Mouse (Mus musculus) layer of hippocampus, adult 2 months (tissue): Measurements from ENCODE around the gene Cdh23. TPM values are rescaled to one million over a fixed set of nuclear protein-coding genes. Genes with fewer than 3 reads are reported as not detected.

Experiments used
- DNase-seq, 2 experiments: peaks; one replicate each; pipeline ENCODE4 v3.0.0; 2022; ENCODE audit warnings: low spot score in 2 of 2
- H3K27ac ChIP-seq: fragments of 200-600 bp; 2 replicates; pipeline ENCODE4 v1.8.1; 2022
- H3K4me3 ChIP-seq: fragments of 200-600 bp; 2 replicates; pipeline ENCODE4 v1.8.1; 2022; ENCODE audit warnings: mild to moderate bottlenecking
- CTCF ChIP-seq: fragments of 200-600 bp; conservative IDR thresholded peaks from 2 replicates; pipeline ENCODE4 v1.8.1; 2022; ENCODE audit warnings: antibody characterized with exemption, mild to moderate bottlenecking, moderate library complexity
- total RNA-seq, 2 experiments: library from RNA; stranded (reverse); gene quantifications; 2 replicates each; pipeline ENCODE4 v1.2.3; 2021

Gene Cdh23
- total RNA-seq, 2 experiments from 2014 or later: 2.7 to 2.9 TPM

- no peak overlapping the region for H3K27ac ChIP-seq
- DNase-seq: no peak
Observed at GRCm38 (mm10) chr10:60447186-60447585, 249.1 kb downstream of the Cdh23 start.

GRCm38 (mm10) chr10:60445031-60445593, 251.2 kb downstream of the Cdh23 start:
- DNase-seq: no peak
- Histone ChIP-seq H3K27ac (no peak overlapping the region), H3K4me3 (no peak overlapping the region)
- TF ChIP-seq CTCF: no peak

More at GRCm38 (mm10) chr10:60447186-60447585, 249.1 kb downstream of the Cdh23 start:
- H3K4me3 ChIP-seq: no peak overlapping the region
- no peak for TF ChIP-seq CTCF

- peak; percentile 55 for TF ChIP-seq CTCF
- Histone ChIP-seq H3K27ac (no peak overlapping the region), H3K4me3 (no peak overlapping the region)
- DNase-seq: no peak
Observed at GRCm38 (mm10) chr10:60443078-60443477, 253.2 kb downstream of the Cdh23 start.

- DNase-seq: no peak
- TF ChIP-seq CTCF: no peak
- H3K4me3 ChIP-seq: no peak overlapping the region
- H3K27ac ChIP-seq: no peak overlapping the region
Observed at GRCm38 (mm10) chr10:60442321-60442720, 254.0 kb downstream of the Cdh23 start.

- Histone ChIP-seq H3K4me3 (no peak overlapping the region), H3K27ac (no peak overlapping the region)
- no peak for DNase-seq
- no peak for TF ChIP-seq CTCF
Observed at GRCm38 (mm10) chr10:60432679-60433078, 263.6 kb downstream of the Cdh23 start.

- Histone ChIP-seq H3K27ac (no peak overlapping the region), H3K4me3 (no peak overlapping the region)
- no peak for DNase-seq
- TF ChIP-seq CTCF: no peak
Observed at GRCm38 (mm10) chr10:60430591-60430990, 265.7 kb downstream of the Cdh23 start.

GRCm38 (mm10) chr10:60430001-60430400, 266.3 kb downstream of the Cdh23 start:
- no peak for TF ChIP-seq CTCF
- H3K4me3 ChIP-seq: no peak overlapping the region
- DNase-seq: no peak
- no peak overlapping the region for H3K27ac ChIP-seq

- no peak overlapping the region for H3K4me3 ChIP-seq
- DNase-seq: no peak
- no peak for TF ChIP-seq CTCF
- H3K27ac ChIP-seq: no peak overlapping the region
Observed at GRCm38 (mm10) chr10:60422756-60423155, 273.5 kb downstream of the Cdh23 start.

GRCm38 (mm10) chr10:60419624-60420023, 276.7 kb downstream of the Cdh23 start:
- DNase-seq: no peak
- no peak overlapping the region for H3K27ac ChIP-seq
- H3K4me3 ChIP-seq: no peak overlapping the region
- peak; percentile 63 for TF ChIP-seq CTCF

GRCm38 (mm10) chr10:60418137-60418536, 278.2 kb downstream of the Cdh23 start:
- DNase-seq: peak; percentile 43 to 72
- TF ChIP-seq CTCF: peak; percentile 95
- Histone ChIP-seq H3K27ac (no peak overlapping the region), H3K4me3 (no peak overlapping the region)

GRCm38 (mm10) chr10:60417041-60417440, 279.2 kb downstream of the Cdh23 start:
- no peak for DNase-seq
- Histone ChIP-seq H3K4me3 (no peak overlapping the region), H3K27ac (no peak overlapping the region)
- TF ChIP-seq CTCF: no peak

- no peak for TF ChIP-seq CTCF
- no peak for DNase-seq
- Histone ChIP-seq H3K4me3 (no peak overlapping the region), H3K27ac (no peak overlapping the region)
Observed at GRCm38 (mm10) chr10:60413756-60414155, 282.5 kb downstream of the Cdh23 start.

GRCm38 (mm10) chr10:60411794-60412193, 284.5 kb downstream of the Cdh23 start:
- DNase-seq: no peak
- TF ChIP-seq CTCF: peak; percentile 71
- no peak overlapping the region for H3K4me3 ChIP-seq
- H3K27ac ChIP-seq: no peak overlapping the region

GRCm38 (mm10) chr10:60407831-60408230, 288.5 kb downstream of the Cdh23 start:
- peak; percentile 100 for TF ChIP-seq CTCF
- no peak overlapping the region for H3K27ac ChIP-seq
- no peak overlapping the region for H3K4me3 ChIP-seq
- DNase-seq: peak; percentile 16 to 69
